Mouse (Mus musculus): Measurements from ENCODE around the gene Prr22. TPM values are rescaled to one million over a fixed set of nuclear protein-coding genes. Genes with fewer than 3 reads are reported as not detected.

The Prr22 gene
- polyA plus RNA-seq, 1 experiment, result 1.9 TPM

DNA sequence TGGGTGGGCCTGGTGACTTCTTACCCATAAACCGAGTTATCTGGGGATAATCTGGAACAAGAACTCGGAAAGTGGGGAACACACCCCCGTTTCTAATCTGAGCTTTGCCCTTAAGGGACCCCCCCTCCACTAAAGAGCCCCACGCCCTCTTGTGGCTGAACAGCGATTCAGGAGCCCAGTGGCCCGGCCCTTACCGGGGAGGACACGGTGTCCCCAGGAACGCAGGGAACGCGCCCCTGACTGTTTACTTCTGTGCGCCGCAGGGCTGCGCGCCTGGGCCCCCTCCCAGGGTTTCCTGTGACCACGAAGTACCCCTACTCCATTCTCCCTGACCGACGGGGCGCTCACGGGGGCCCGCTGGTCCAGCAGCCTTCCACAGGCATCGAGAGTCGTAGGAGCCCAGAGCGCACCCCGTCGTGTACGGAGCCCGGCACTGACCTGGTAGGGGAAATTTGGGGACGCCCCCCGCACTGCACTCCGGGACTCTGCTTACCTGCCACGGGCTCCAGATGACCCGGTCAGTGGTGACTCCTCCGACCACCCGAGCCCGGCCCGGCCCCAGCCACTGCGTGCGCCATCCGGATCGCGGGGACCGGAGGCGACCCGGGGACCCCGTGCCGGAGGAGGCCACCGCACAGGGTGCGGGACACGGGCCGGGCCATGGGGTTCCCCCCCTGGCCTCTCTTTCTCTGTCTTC lies 13.2 kb upstream of the Prr22 start:
- Histone ChIP-seq H3K4me3 (replicated peaks; ENCODE audit: control insufficient read depth, low read depth, low read length) (no peak overlapping the region), H3K4me1 (ENCODE audit: control insufficient read depth, insufficient read depth, low read length) (no peaks in the 10 kb centered on the region), H3K27ac (ENCODE audit: control insufficient read depth, insufficient read depth, low read depth, low read length, poor library complexity) (no peak overlapping the region; the same call in 1 of the 2 replicates)
- no peak for TF ChIP-seq POLR2A (IDR thresholded peaks at IDR 0.05; ENCODE audit: borderline replicate concordance, control insufficient read depth, low read depth, low read length)
- no peak for TF ChIP-seq CTCF (IDR thresholded peaks at IDR 0.05; ENCODE audit: control insufficient read depth, insufficient read depth, low read length)
- 2% methylated on average over 51 of the region's 51 CpGs for WGBS

GRCm38 (mm10) chr17:56757416-56758123 lies 12.5 kb upstream of the Prr22 start, which contains the start of gene Nrtn:
Gene Nrtn (minus strand): TSS chr17:56757530.
- TF ChIP-seq CTCF (IDR thresholded peaks at IDR 0.05; ENCODE audit: control insufficient read depth, insufficient read depth, low read length) (no peak), POLR2A (IDR thresholded peaks at IDR 0.05; ENCODE audit: borderline replicate concordance, control insufficient read depth, low read depth, low read length) (no peak)
- under 1% methylated on average over 48 of the region's 48 CpGs for WGBS
- no peak within 1 kb of the TSS; the same call in 1 of the 2 replicates for H3K27ac ChIP-seq (ENCODE audit: control insufficient read depth, insufficient read depth, low read depth, low read length, poor library complexity)
- no peak within 1 kb of the TSS for H3K4me3 ChIP-seq (replicated peaks; ENCODE audit: control insufficient read depth, low read depth, low read length)
- peaks cover 3% of the 10 kb centered on the region; the same call in 1 of the 2 replicates for H3K4me1 ChIP-seq (ENCODE audit: control insufficient read depth, insufficient read depth, low read length)

DNA sequence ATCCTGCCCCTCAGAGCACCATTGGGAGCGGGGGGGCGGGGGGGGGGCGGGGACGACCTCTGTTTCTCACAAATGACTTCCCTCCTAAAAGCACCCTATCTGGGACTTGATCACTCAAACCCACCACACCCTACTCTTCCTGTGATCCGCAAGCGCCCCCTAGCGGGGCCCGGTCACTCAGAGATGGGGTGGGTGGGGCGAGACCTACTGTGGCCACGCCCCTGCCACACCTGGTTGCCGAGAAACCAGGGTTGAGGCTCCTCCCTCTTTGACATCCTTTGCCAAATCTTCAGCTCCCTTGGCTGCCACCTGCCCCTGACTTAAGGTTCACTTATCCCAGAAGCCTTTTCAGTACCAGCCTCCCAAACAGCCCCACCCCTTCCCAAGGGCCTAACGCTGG lies 11.9 kb upstream of the Prr22 start:
- peaks cover 5% of the 10 kb centered on the region; the same call in 1 of the 2 replicates for H3K4me1 ChIP-seq (ENCODE audit: control insufficient read depth, insufficient read depth, low read length)
- H3K27ac ChIP-seq (ENCODE audit: control insufficient read depth, insufficient read depth, low read depth, low read length, poor library complexity), result no peak overlapping the region
- TF ChIP-seq CTCF (IDR thresholded peaks at IDR 0.05; ENCODE audit: control insufficient read depth, insufficient read depth, low read length) (peak; percentile 31; the same call in 1 of the 2 replicates), POLR2A (IDR thresholded peaks at IDR 0.05; ENCODE audit: borderline replicate concordance, control insufficient read depth, low read depth, low read length) (no peak)
- 8% methylated on average over 12 of the region's 12 CpGs for WGBS
- no peak overlapping the region for H3K4me3 ChIP-seq (replicated peaks; ENCODE audit: control insufficient read depth, low read depth, low read length)

GRCm38 (mm10) chr17:56759261-56759660 lies 10.8 kb upstream of the Prr22 start:
- Histone ChIP-seq H3K27ac (ENCODE audit: control insufficient read depth, insufficient read depth, low read depth, low read length, poor library complexity) (no peak overlapping the region), H3K4me3 (replicated peaks; ENCODE audit: control insufficient read depth, low read depth, low read length) (no peak overlapping the region), H3K4me1 (ENCODE audit: control insufficient read depth, insufficient read depth, low read length) (peaks cover 6% of the 10 kb centered on the region; the same call in 1 of the 2 replicates)
- TF ChIP-seq CTCF (IDR thresholded peaks at IDR 0.05; ENCODE audit: control insufficient read depth, insufficient read depth, low read length) (no peak), POLR2A (IDR thresholded peaks at IDR 0.05; ENCODE audit: borderline replicate concordance, control insufficient read depth, low read depth, low read length) (no peak)
- WGBS, result 77% methylated on average over 7 of the region's 7 CpGs

DNA sequence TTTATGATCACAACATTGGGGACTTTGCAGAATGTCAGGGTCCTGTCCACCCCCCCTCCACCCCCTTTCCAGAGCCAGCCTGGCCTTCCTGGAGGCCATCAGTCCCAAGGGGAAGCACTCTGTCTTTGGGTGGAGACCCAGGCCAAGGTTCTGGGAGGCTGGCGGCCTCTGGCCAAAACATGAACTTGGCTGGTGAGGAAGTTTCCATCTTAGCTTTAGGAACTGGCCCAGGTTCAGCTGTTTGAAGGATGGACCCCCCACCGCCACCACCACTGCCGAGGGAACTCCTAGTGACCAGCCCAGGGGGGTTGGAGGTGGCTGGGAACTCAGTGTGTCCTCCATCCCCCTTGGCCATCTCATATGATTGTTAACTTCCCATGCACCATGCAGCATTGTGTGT lies 9.0 kb upstream of the Prr22 start:
- no peak overlapping the region for H3K27ac ChIP-seq (ENCODE audit: control insufficient read depth, insufficient read depth, low read depth, low read length, poor library complexity)
- TF ChIP-seq CTCF (IDR thresholded peaks at IDR 0.05; ENCODE audit: control insufficient read depth, insufficient read depth, low read length), result no peak
- TF ChIP-seq POLR2A (IDR thresholded peaks at IDR 0.05; ENCODE audit: borderline replicate concordance, control insufficient read depth, low read depth, low read length), result no peak
- no peak overlapping the region for H3K4me3 ChIP-seq (replicated peaks; ENCODE audit: control insufficient read depth, low read depth, low read length)
- 63% methylated on average over 3 of the region's 3 CpGs for WGBS
- peaks cover 6% of the 10 kb centered on the region; the same call in 1 of the 2 replicates for H3K4me1 ChIP-seq (ENCODE audit: control insufficient read depth, insufficient read depth, low read length)

GRCm38 (mm10) chr17:56761991-56762410 lies 8.0 kb upstream of the Prr22 start:
- peak overlapping the region; percentile 49; the same call in 1 of the 2 replicates for H3K27ac ChIP-seq (ENCODE audit: control insufficient read depth, insufficient read depth, low read depth, low read length, poor library complexity)

GRCm38 (mm10) chr17:56762769-56763731 lies 7.0 kb upstream of the Prr22 start:
- 40% methylated on average over 27 of the region's 27 CpGs for WGBS
- Histone ChIP-seq H3K4me3 (replicated peaks; ENCODE audit: control insufficient read depth, low read depth, low read length) (no peak overlapping the region), H3K27ac (ENCODE audit: control insufficient read depth, insufficient read depth, low read depth, low read length, poor library complexity) (peak overlapping the region; percentile 7; the same call in 1 of the 2 replicates), H3K4me1 (ENCODE audit: control insufficient read depth, insufficient read depth, low read length) (peaks cover 6% of the 10 kb centered on the region; the same call in 1 of the 2 replicates)
- TF ChIP-seq POLR2A (IDR thresholded peaks at IDR 0.05; ENCODE audit: borderline replicate concordance, control insufficient read depth, low read depth, low read length) (no peak), CTCF (IDR thresholded peaks at IDR 0.05; ENCODE audit: control insufficient read depth, insufficient read depth, low read length) (peak; percentile 71)

More at GRCm38 (mm10) chr17:56761991-56762410, 8.0 kb upstream of the Prr22 start:
- TF ChIP-seq POLR2A (IDR thresholded peaks at IDR 0.05; ENCODE audit: borderline replicate concordance, control insufficient read depth, low read depth, low read length), result peak; percentile 33; the same call in 1 of the 2 replicates
- no peak for TF ChIP-seq CTCF (IDR thresholded peaks at IDR 0.05; ENCODE audit: control insufficient read depth, insufficient read depth, low read length)
- WGBS, result under 1% methylated on average over 28 of the region's 28 CpGs
- peak overlapping the region; percentile 64 for H3K4me3 ChIP-seq (replicated peaks; ENCODE audit: control insufficient read depth, low read depth, low read length)
- peaks cover 6% of the 10 kb centered on the region; the same call in 1 of the 2 replicates for H3K4me1 ChIP-seq (ENCODE audit: control insufficient read depth, insufficient read depth, low read length)
